10 mouse cellular contexts compared by ENCODE assay signal in the genomic region with DNA sequence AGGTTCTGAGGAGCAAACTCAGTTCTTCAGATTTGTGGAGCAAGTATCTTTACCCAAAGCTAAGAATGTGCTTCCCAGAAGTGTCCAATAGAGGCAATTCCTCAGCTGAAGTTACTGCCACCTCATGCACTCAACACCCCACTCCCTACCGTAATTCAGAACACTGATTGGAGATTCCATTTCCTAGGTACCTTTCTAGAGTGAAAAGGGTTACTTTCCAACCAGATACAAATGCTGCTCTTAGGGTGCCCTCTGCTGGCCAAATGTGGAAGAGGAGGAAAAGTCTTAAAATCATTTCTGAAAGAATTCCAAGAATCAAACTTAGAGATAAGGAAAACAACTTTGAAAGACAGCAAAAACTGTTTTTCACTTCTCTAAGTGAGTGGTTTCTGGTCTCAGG. TPM values are rescaled to one million over a fixed set of nuclear protein-coding genes. Genes with fewer than 3 reads are reported as not detected.
DNase-seq lines count a peak whose midpoint lies in the region; ATAC-seq and TF ChIP-seq lines count a peak whose summit lies in the region.
"Had no signal": no experiment of that assay in that cellular context is flagged by ENCODE, and none has a peak within 500 bp of the region (broad histone marks: within the 10 kb centered on the region; RNA-seq: fewer than 3 reads in every experiment).

No protein-coding gene starts in this region.

- WGBS in liver, postnatal 0 days (ENCODE audit: insufficient replicate concordance) = 5% methylated on average over 1 of the region's 1 CpGs

- no peak for TF ChIP-seq POLR2A in MEL (IDR thresholded peaks at IDR 0.05; ENCODE audit: control insufficient read depth in 1 of 2, insufficient read depth in 1 of 2, low read depth in 1 of 2, low read length in 2 of 2, poor library complexity in 1 of 2)

- H3K27ac ChIP-seq in MEL (ENCODE audit: control insufficient read depth, low read depth, low read length) = no peak overlapping the region
- no peak overlapping the region for H3K27ac ChIP-seq in liver, postnatal 0 days (ENCODE audit: low read depth)
- H3K27ac ChIP-seq: hindbrain, embryonic 15.5 days; stomach, embryonic 15.5 days had no signal

- H3K27me3 ChIP-seq in MEL (ENCODE audit: control insufficient read depth in 1 of 2, insufficient read depth in 2 of 2, low read length in 2 of 2) = peaks cover 4 to 5% of the 10 kb centered on the region in 2 experiments; a peak in 1 of 4 replicates
- no peaks in the 10 kb centered on the region for H3K27me3 ChIP-seq in liver, postnatal 0 days (ENCODE audit: insufficient read depth, low read length)
- H3K27me3 ChIP-seq: hindbrain, embryonic 15.5 days; stomach, embryonic 15.5 days had no signal

- H3K36me3 ChIP-seq in MEL (ENCODE audit: control insufficient read depth in 1 of 2, insufficient read depth in 2 of 2, low read length in 2 of 2) = no peaks in the 10 kb centered on the region
- H3K36me3 ChIP-seq in liver, postnatal 0 days (replicated peaks; ENCODE audit: insufficient read depth, low read length) = no peaks in the 10 kb centered on the region; the same call in none of the 2 replicates
- H3K36me3 ChIP-seq: hindbrain, embryonic 15.5 days; stomach, embryonic 15.5 days had no signal

- peak; percentile 63 to 89 (median 78) for TF ChIP-seq CTCF in MEL (IDR thresholded peaks at IDR 0.05 in 2 of 3, conservative IDR thresholded peaks at IDR 0.05 in 1 of 3; ENCODE audit: control insufficient read depth in 1 of 3, insufficient read depth in 1 of 3, low read depth in 2 of 3, low read length in 3 of 3, poor library complexity in 1 of 3, severe bottlenecking in 1 of 3)
- peak; percentile 84 for TF ChIP-seq CTCF in liver, postnatal 0 days (IDR thresholded peaks at IDR 0.05; ENCODE audit: low read depth)

- H3K4me2 ChIP-seq in liver, postnatal 0 days (ENCODE audit: low read depth, low read length) = no peak overlapping the region
- H3K4me2 ChIP-seq: hindbrain, embryonic 15.5 days; stomach, embryonic 15.5 days had no signal

- H3K79me2 ChIP-seq in MEL (ENCODE audit: control insufficient read depth, insufficient read depth, low read length, poor library complexity) = no peaks in the 10 kb centered on the region

- no peak for TF ChIP-seq EP300 in MEL (IDR thresholded peaks at IDR 0.05; ENCODE audit: low read depth in 1 of 2, low read length in 2 of 2)
- no peak for TF ChIP-seq EP300 in liver, postnatal 0 days (IDR thresholded peaks at IDR 0.05; ENCODE audit: low read depth)

- peak; percentile 86 for TF ChIP-seq RAD21 in MEL (IDR thresholded peaks at IDR 0.05; ENCODE audit: low read depth, low read length)

- DNase-seq in A20 (ENCODE audit: low read depth, low spot score) (peak; percentile 60), MEL (ENCODE audit: low read depth, low spot score) (peak; percentile 73)
- peak; percentile 83 to 89 for DNase-seq in cerebellum, postnatal 10 days
- DNase-seq in gastrocnemius, postnatal 4 days (ENCODE audit: low spot score in 2 of 2) = peak; percentile 41 to 65
- peak; percentile 62 to 87 for DNase-seq in kidney, postnatal 36 days
- peak; percentile 73 for DNase-seq in liver, postnatal 0 days
- DNase-seq in ovary, postnatal 36 days (ENCODE audit: low spot score) = peak; percentile 69
- peak; percentile 63 to 68 for DNase-seq in urinary bladder, postnatal 36 days (ENCODE audit: low spot score in 2 of 2)

- no peaks in the 10 kb centered on the region for H3K9me3 ChIP-seq in MEL (replicated peaks; ENCODE audit: insufficient read depth, low read length)
- H3K9me3 ChIP-seq in liver, postnatal 0 days (ENCODE audit: low read length) = no peaks in the 10 kb centered on the region
- H3K9me3 ChIP-seq: hindbrain, embryonic 15.5 days; stomach, embryonic 15.5 days had no signal

- ATAC-seq in liver, postnatal 0 days = no peak

- H3K4me1 ChIP-seq in MEL (ENCODE audit: control insufficient read depth in 1 of 2, insufficient read depth in 2 of 2, low read length in 2 of 2) = no peaks in the 10 kb centered on the region
- H3K4me1 ChIP-seq in liver, postnatal 0 days (ENCODE audit: insufficient read depth) = no peaks in the 10 kb centered on the region; the same call in 1 of the 2 replicates
- H3K4me1 ChIP-seq: hindbrain, embryonic 15.5 days; stomach, embryonic 15.5 days had no signal

- no peak overlapping the region for H3K4me3 ChIP-seq in MEL (ENCODE audit: control insufficient read depth in 1 of 2, insufficient read depth in 1 of 2, low read depth in 2 of 2, low read length in 2 of 2)
- H3K4me3 ChIP-seq in liver, postnatal 0 days (ENCODE audit: low read depth, low read length) = no peak overlapping the region
- H3K4me3 ChIP-seq: hindbrain, embryonic 15.5 days; stomach, embryonic 15.5 days had no signal

- H3K9ac ChIP-seq in MEL (ENCODE audit: control insufficient read depth, low read depth, low read length, poor library complexity, severe bottlenecking) = no peak overlapping the region
- no peak overlapping the region for H3K9ac ChIP-seq in liver, postnatal 0 days (replicated peaks)
- H3K9ac ChIP-seq: hindbrain, embryonic 15.5 days; stomach, embryonic 15.5 days had no signal

TF ChIP-seq in MEL, 35 proteins besides CTCF, POLR2A, EP300 and RAD21:
- TF ChIP-seq ZKSCAN1 (IDR thresholded peaks at IDR 0.05; ENCODE audit: low read depth, low read length) (no peak), ZNF384 (IDR thresholded peaks at IDR 0.05; ENCODE audit: low read depth, low read length) (no peak), ZC3H11A (IDR thresholded peaks at IDR 0.05; ENCODE audit: low read depth, low read length) (peak; percentile 52), GATA1 (IDR thresholded peaks at IDR 0.05; ENCODE audit: low read depth, low read length) (0 out of 2 replicates have a peak, but pooled peaks have one; percentile 21), SMC3 (IDR thresholded peaks at IDR 0.05; ENCODE audit: low read depth, low read length) (peak; percentile 67), USF1 (IDR thresholded peaks at IDR 0.05; ENCODE audit: low read depth, low read length) (no peak), MXI1 (IDR thresholded peaks at IDR 0.05; ENCODE audit: low read depth, low read length) (no peak), NRF1 (IDR thresholded peaks at IDR 0.05; ENCODE audit: insufficient read depth, low read depth, low read length, poor library complexity, severe bottlenecking) (no peak), JUND (IDR thresholded peaks at IDR 0.05; ENCODE audit: low read depth, low read length) (no peak), MEF2A (IDR thresholded peaks at IDR 0.05; ENCODE audit: extremely low read depth, insufficient replicate concordance, low read depth, low read length, poor library complexity, severe bottlenecking) (no peak)

RNA-seq across cellular contexts. Expression of a gene that starts 4.3 kb away (rescaled TPM):
- total RNA-seq in MEL (2012; rRNA removed) = not detected in 2 replicates
- polyA plus RNA-seq in MEL (2012; ENCODE audit: insufficient read depth in 1 of 2, insufficient read length in 2 of 2, low read depth in 1 of 2, low replicate concordance in 2 of 2, missing spikeins in 1 of 2) = not detected
- not detected for total RNA-seq in gastrocnemius, postnatal 4 days (2021)
- polyA plus RNA-seq in liver, postnatal 0 days (2015; fragmentation: Nextera tagmentation; extraction: Ambion mirVana) = not detected in 2 replicates
- polyA plus RNA-seq: hindbrain, embryonic 15.5 days; stomach, embryonic 15.5 days had no signal

RNA-seq across cellular contexts. Expression of a gene that starts 35.8 kb away (rescaled TPM):
- 3.9 and 6.0 TPM in 2 replicates for total RNA-seq in MEL (2012; rRNA removed)
- polyA plus RNA-seq in MEL (2012; ENCODE audit: insufficient read depth in 1 of 2, insufficient read length in 2 of 2, low read depth in 1 of 2, low replicate concordance in 2 of 2, missing spikeins in 1 of 2) = 10 to 100 TPM in 1 of 2 experiments, not detected in 1; 11.6 TPM
- total RNA-seq in gastrocnemius, postnatal 4 days (2021) = 1 to 10 TPM; 3.1 to 3.3 TPM
- polyA plus RNA-seq in liver, postnatal 0 days (2015; fragmentation: Nextera tagmentation; extraction: Ambion mirVana) = 11.8 TPM in 2 replicates

RNA-seq across cellular contexts. Expression of a gene that starts 59.7 kb away (rescaled TPM):
- total RNA-seq in MEL (2012; rRNA removed) = 19.5 and 23.4 TPM in 2 replicates
- 10 to 100 TPM in 1 of 2 experiments, not detected in 1; 28.4 TPM for polyA plus RNA-seq in MEL (2012; ENCODE audit: insufficient read depth in 1 of 2, insufficient read length in 2 of 2, low read depth in 1 of 2, low replicate concordance in 2 of 2, missing spikeins in 1 of 2)
- 10 to 100 TPM; 15.8 to 17.8 TPM for total RNA-seq in gastrocnemius, postnatal 4 days (2021)
- 9.8 and 11.7 TPM in 2 replicates for polyA plus RNA-seq in liver, postnatal 0 days (2015; fragmentation: Nextera tagmentation; extraction: Ambion mirVana)
